Mouse (Mus musculus) heart, postnatal 0 days (tissue): ENCODE results near the gene Gm45785. TPM values are rescaled to one million over a fixed set of nuclear protein-coding genes. Genes with fewer than 3 reads are reported as not detected.

ENCODE experiments used
- ATAC-seq: fragments of 200-750 bp; cut with Nextera tagmentation; 2 replicates; pipeline ENCODE4 v1.8.0; 2017; ENCODE audit warnings: low read depth, moderate number of reproducible peaks, moderate library complexity; ENCODE audit not compliant: insufficient read depth
- DNase-seq: peaks from one replicate; pipeline ENCODE4 v3.0.0-alpha.2; 2016; ENCODE audit warnings: low spot score
- H3K27ac ChIP-seq: fragments of 300-500 bp; sonication (generic); 2 replicates; pipeline ENCODE4 v1.5.1; 2014; ENCODE audit warnings: low read depth, mild to moderate bottlenecking
- H3K27me3 ChIP-seq: fragments of 300-500 bp; sonication (generic); 2 replicates; pipeline ENCODE4 v1.6.1; 2014; ENCODE audit warnings: low read length, mixed read lengths; ENCODE audit not compliant: control insufficient read depth, insufficient read depth
- H3K36me3 ChIP-seq: fragments of 300-500 bp; sonication (generic); replicated peaks from 2 replicates; pipeline ENCODE4 v1.6.1; 2014; ENCODE audit warnings: low read length, mixed read lengths; ENCODE audit not compliant: control insufficient read depth, insufficient read depth
- H3K4me1 ChIP-seq: fragments of 300-500 bp; sonication (generic); 2 replicates; pipeline ENCODE4 v1.6.1; 2014; ENCODE audit warnings: antibody characterized with exemption; ENCODE audit not compliant: control insufficient read depth, insufficient read depth
- H3K4me2 ChIP-seq: fragments of 300-500 bp; sonication (generic); 2 replicates; pipeline ENCODE4 v1.6.1; 2014; ENCODE audit warnings: low read depth, mild to moderate bottlenecking, low read length, moderate library complexity
- H3K4me3 ChIP-seq: fragments of 300-500 bp; sonication (generic); 2 replicates; pipeline ENCODE4 v1.5.1; 2014; ENCODE audit warnings: low read depth, low read length
- H3K9ac ChIP-seq: fragments of 300-500 bp; sonication (generic); replicated peaks from 2 replicates; pipeline ENCODE4 v1.6.1; 2014; ENCODE audit warnings: low read depth, low read length, mixed read lengths
- H3K9me3 ChIP-seq: fragments of 300-500 bp; sonication (generic); replicated peaks from 2 replicates; pipeline ENCODE4 v1.6.1; 2016; ENCODE audit warnings: low read length; ENCODE audit not compliant: control insufficient read depth
- CTCF ChIP-seq: IDR thresholded peaks from 2 replicates; pipeline ENCODE4 v1.5.1; 2016; ENCODE audit warnings: antibody characterized with exemption, control low read depth, low read depth
- EP300 ChIP-seq: IDR thresholded peaks from 2 replicates; pipeline ENCODE4 v1.6.1; 2016; ENCODE audit warnings: antibody characterized with exemption, low read depth
- WGBS: fragments of 180-500 bp; shearing (Covaris S2); extraction: QIAGEN DNeasy Blood & Tissue Kit; methylation state at CpG from one replicate; pipeline ENCODE4 v1.1.7; 2014; 5-methylcytosine and 5-hydroxymethylcytosine counted together
- polyA plus RNA-seq: library from polyadenylated mRNA; unstranded; fragments of >200 nt; fragmentation: Nextera tagmentation; extraction: Ambion mirVana; gene quantifications from 2 replicates; pipeline ENCODE4 v1.2.1, GENCODE M21; 2015
- total RNA-seq: library from RNA; depleted of rRNA; stranded (reverse); fragments of >200 nt; gene quantifications from 2 replicates; pipeline ENCODE4 v1.2.3, GENCODE M21; 2014; ENCODE audit warnings: low replicate concordance

The Gm45785 gene
- total and polyA plus RNA-seq, 2 experiments from 2014 or later = not detected

- TF ChIP-seq EP300 = no peak; the same call in 1 of the 2 replicates
- peak; percentile 87 for TF ChIP-seq CTCF
- H3K9ac ChIP-seq = no peak within 1 kb of the TSS
- no peaks in the 10 kb centered on the region for H3K9me3 ChIP-seq
- H3K4me1 ChIP-seq = no peaks in the 10 kb centered on the region
- WGBS = 17% methylated on average over 14 of the region's 14 CpGs
- no peak within 1 kb of the TSS for H3K4me3 ChIP-seq
- H3K27me3 ChIP-seq = peaks cover 26% of the 10 kb centered on the region; the same call in 1 of the 2 replicates
- H3K27ac ChIP-seq = no peak within 1 kb of the TSS
- DNase-seq (peak; percentile 81), ATAC-seq (peak; percentile 86)
- no peak within 1 kb of the TSS for H3K4me2 ChIP-seq
- H3K36me3 ChIP-seq = no peaks in the 10 kb centered on the region
These were observed 11.0 kb downstream of the Gm45785 start, which contains the start of gene Scgb1c1 for GRCm38 (mm10) chr7:140844905-140845665. Gene Scgb1c1, plus strand, starts transcription at chr7:140845547.

GRCm38 (mm10) chr7:140843806-140844205 is 12.3 kb downstream of the Gm45785 start:
- Histone ChIP-seq H3K9ac (no peak overlapping the region), H3K27me3 (peaks cover 34% of the 10 kb centered on the region; the same call in 1 of the 2 replicates), H3K36me3 (no peaks in the 10 kb centered on the region), H3K27ac (no peak overlapping the region), H3K4me2 (no peak overlapping the region), H3K4me3 (no peak overlapping the region), H3K9me3 (no peaks in the 10 kb centered on the region), H3K4me1 (no peaks in the 10 kb centered on the region)
- WGBS = 60% methylated on average over 7 of the region's 7 CpGs
- no peak for ATAC-seq
- DNase-seq = no peak
- TF ChIP-seq EP300 (no peak), CTCF (no peak)

- WGBS = 29% methylated on average over 19 of the region's 19 CpGs
- Histone ChIP-seq H3K27me3 (peaks cover 34% of the 10 kb centered on the region; the same call in 1 of the 2 replicates), H3K4me2 (no peak overlapping the region)
These were observed 15.1 kb downstream of the Gm45785 start for GRCm38 (mm10) chr7:140840750-140841735.

DNA sequence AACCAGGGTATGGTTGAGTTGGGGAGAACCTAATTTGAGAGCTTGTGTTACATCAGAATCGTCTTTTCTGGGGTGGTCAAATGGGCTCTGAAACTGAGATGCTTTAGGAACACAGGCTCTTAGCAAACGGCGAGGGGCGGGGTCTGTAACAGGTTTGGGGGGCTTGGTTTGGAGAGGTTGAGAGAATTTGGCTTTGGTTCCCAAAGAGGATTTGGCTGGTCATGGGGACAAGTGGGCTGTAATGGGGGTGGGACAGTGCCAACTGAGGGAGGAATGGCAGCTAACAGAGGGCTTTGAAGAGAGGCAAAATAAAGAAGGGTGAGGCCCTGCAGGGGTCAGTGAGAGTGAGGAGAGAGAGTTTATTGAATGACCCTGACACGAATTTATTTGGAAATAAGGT is 16.6 kb downstream of the Gm45785 start:
- DNase-seq (no peak), ATAC-seq (no peak)
- Histone ChIP-seq H3K9ac (no peak overlapping the region), H3K4me2 (no peak overlapping the region), H3K9me3 (no peaks in the 10 kb centered on the region), H3K4me1 (no peaks in the 10 kb centered on the region), H3K36me3 (no peaks in the 10 kb centered on the region), H3K27me3 (peaks cover 34% of the 10 kb centered on the region; the same call in 1 of the 2 replicates), H3K4me3 (no peak overlapping the region), H3K27ac (no peak overlapping the region)
- TF ChIP-seq EP300 = no peak
- no peak for TF ChIP-seq CTCF
- 58% methylated on average over 5 of the region's 5 CpGs for WGBS

More at GRCm38 (mm10) chr7:140840750-140841735, 15.1 kb downstream of the Gm45785 start:
- no peaks in the 10 kb centered on the region for H3K4me1 ChIP-seq
- no peaks in the 10 kb centered on the region for H3K36me3 ChIP-seq
- H3K9ac ChIP-seq = no peak overlapping the region
- no peak overlapping the region for H3K4me3 ChIP-seq
- DNase-seq = no peak
- no peak for ATAC-seq
- no peaks in the 10 kb centered on the region for H3K9me3 ChIP-seq
- TF ChIP-seq CTCF (no peak), EP300 (no peak)
- no peak overlapping the region for H3K27ac ChIP-seq
